Mouse (Mus musculus): ENCODE results near the gene Sdsl. TPM values are rescaled to one million over a fixed set of nuclear protein-coding genes. Genes with fewer than 3 reads are reported as not detected.

The Sdsl gene
- polyA plus RNA-seq, 1 experiment from 2014 or later = 14.0 TPM

DNA sequence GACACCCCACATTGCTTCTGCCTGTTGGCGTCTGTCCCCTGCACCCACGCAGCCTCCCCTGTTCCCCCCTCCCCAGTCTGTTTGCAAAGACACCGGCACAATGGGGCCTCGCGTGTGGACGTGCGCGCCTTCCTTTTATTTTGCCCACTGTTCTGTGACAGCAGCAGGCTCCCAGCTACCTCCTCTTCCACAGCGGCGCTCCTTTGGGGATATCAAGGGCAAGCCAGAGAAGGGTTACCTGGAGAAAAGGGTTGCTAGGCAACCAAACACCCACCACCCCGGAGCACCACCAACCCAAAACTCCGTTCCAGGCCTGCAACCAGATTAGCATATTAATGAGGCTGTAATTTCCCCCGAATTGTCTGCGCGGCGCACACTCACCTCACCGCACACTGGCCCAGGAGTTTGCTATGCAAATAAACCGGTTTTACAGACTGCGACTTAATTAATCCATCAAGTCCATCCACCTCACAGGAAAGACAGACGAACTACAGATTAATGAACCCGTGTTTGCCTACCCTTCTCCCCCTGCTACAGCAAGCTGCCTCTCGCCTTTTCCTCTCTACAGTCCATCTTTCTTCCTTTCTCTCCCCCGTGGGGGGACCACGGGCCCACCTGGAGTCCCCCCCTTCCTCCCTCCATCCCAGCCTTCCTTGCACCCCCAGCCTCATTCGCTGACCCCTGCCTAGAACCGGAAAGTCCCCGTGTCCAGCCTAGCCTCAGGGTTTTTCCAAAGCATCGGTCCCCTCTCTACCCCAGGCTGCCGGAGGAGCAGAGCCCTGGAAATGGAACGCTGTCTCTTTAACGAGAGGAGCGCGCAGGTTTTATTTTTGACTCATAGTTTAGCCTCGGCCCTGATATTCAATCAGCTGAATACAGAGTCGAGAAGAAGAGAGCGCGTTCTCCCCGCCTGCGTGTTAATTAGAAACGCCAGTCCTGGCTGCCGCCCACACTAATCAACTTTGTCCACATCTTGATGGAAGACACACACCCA, 62.9 kb downstream of the Sdsl start:
- no peak overlapping the region for H3K9ac ChIP-seq
- H3K4me1 ChIP-seq (replicated peaks) = no peaks in the 10 kb centered on the region
- H3K27ac ChIP-seq = no peak overlapping the region
- H3K4me3 ChIP-seq (replicated peaks) = no peak overlapping the region
- H3K4me2 ChIP-seq (replicated peaks) = no peak overlapping the region
- H3K9me3 ChIP-seq = no peaks in the 10 kb centered on the region
- no peaks in the 10 kb centered on the region for H3K36me3 ChIP-seq
- 2% methylated on average over 41 of the region's 41 CpGs for WGBS
- H3K27me3 ChIP-seq (replicated peaks) = peaks cover 27% of the 10 kb centered on the region
- ATAC-seq = no peak

DNA sequence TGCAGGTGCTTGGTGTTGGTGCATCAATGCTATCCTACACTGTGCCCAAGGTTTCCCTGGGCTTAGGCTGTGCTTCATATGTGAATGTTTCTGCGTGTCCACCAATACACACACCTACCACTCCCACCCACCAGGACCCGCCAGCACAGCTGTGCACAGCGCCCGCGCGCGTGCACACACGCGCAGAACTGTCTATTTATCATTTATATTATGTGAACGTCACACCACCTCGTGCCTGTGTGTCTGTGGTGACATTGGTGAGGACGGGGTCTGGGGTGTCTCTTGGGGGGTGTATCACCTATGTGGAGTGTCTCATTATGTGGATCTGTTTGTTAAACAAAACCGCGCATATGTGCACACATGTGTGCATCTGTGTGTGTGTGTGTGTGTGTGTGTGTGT, 63.7 kb downstream of the Sdsl start:
- no peak for ATAC-seq

More for the DNA sequence above, 63.7 kb downstream of the Sdsl start:
- Histone ChIP-seq H3K4me3 (replicated peaks) (no peak overlapping the region), H3K27ac (no peak overlapping the region), H3K9ac (no peak overlapping the region), H3K4me1 (replicated peaks) (no peaks in the 10 kb centered on the region), H3K4me2 (replicated peaks) (no peak overlapping the region), H3K9me3 (no peaks in the 10 kb centered on the region), H3K27me3 (replicated peaks) (peaks cover 27% of the 10 kb centered on the region), H3K36me3 (no peaks in the 10 kb centered on the region)
- WGBS = 70% methylated on average over 14 of the region's 14 CpGs

Other genes with a start within 250 kb of the Sdsl start
- 0.08 TPM in 1 of 2 replicates, not detected in the other for gene Lhx5, start 41.1 kb downstream of the Sdsl start, polyA plus RNA-seq (2015; fragmentation: Nextera tagmentation; extraction: Ambion mirVana)
- not detected in 2 replicates for gene Sds, start 3.7 kb upstream of the Sdsl start, polyA plus RNA-seq (2015; fragmentation: Nextera tagmentation; extraction: Ambion mirVana)
- gene Plbd2, start 30.8 kb upstream of the Sdsl start, polyA plus RNA-seq (2015; fragmentation: Nextera tagmentation; extraction: Ambion mirVana) = 49.8 and 50.2 TPM in 2 replicates
- 6.2 and 6.6 TPM in 2 replicates for gene Slc8b1, start 38.4 kb upstream of the Sdsl start, polyA plus RNA-seq (2015; fragmentation: Nextera tagmentation; extraction: Ambion mirVana)
- gene Tpcn1, start 115.9 kb upstream of the Sdsl start, polyA plus RNA-seq (2015; fragmentation: Nextera tagmentation; extraction: Ambion mirVana) = 25.3 and 26.8 TPM in 2 replicates
- gene Iqcd, start 116.2 kb upstream of the Sdsl start, polyA plus RNA-seq (2015; fragmentation: Nextera tagmentation; extraction: Ambion mirVana) = 0.28 and 0.40 TPM in 2 replicates
- gene Rita1, start 139.8 kb upstream of the Sdsl start, polyA plus RNA-seq (2015; fragmentation: Nextera tagmentation; extraction: Ambion mirVana) = 10.6 and 11.4 TPM in 2 replicates
- gene Ddx54, start 139.9 kb upstream of the Sdsl start, polyA plus RNA-seq (2015; fragmentation: Nextera tagmentation; extraction: Ambion mirVana) = 47.5 and 49.3 TPM in 2 replicates
- gene Cfap73, start 161.4 kb upstream of the Sdsl start, polyA plus RNA-seq (2015; fragmentation: Nextera tagmentation; extraction: Ambion mirVana) = not detected in 2 replicates
- 0.49 and 1.0 TPM in 2 replicates for gene Rasal1, start 176.0 kb upstream of the Sdsl start, polyA plus RNA-seq (2015; fragmentation: Nextera tagmentation; extraction: Ambion mirVana)
- gene Dtx1, start 239.1 kb upstream of the Sdsl start, polyA plus RNA-seq (2015; fragmentation: Nextera tagmentation; extraction: Ambion mirVana) = 4.1 and 4.3 TPM in 2 replicates

Data from intestine, embryonic 15.5 days (tissue).